Mouse (Mus musculus) ES-Bruce4 (cell line): Measurements from ENCODE around the gene Mcoln2.

Experiments used
- CTCF ChIP-seq: IDR thresholded peaks from one replicate; pipeline ENCODE4 v1.8.1; 2011; ENCODE audit warnings: low read depth, low read length
- EP300 ChIP-seq: IDR thresholded peaks from 2 replicates; pipeline ENCODE4 v1.6.1; 2011; ENCODE audit warnings: low read depth, low read length; ENCODE audit not compliant: insufficient read depth

GRCm38 (mm10) chr3:146117997-146118457 is 31.6 kb upstream of the Mcoln2 start:
- TF ChIP-seq CTCF: no peak
- TF ChIP-seq EP300: no peak
